Mouse (Mus musculus): Measurements from ENCODE around the gene Gusb. TPM values are rescaled to one million over a fixed set of nuclear protein-coding genes. Genes with fewer than 3 reads are reported as not detected.

Gusb gene
- total RNA-seq, 4 experiments from 2014 or later, result 11.2 to 60.7 (median 28.9) TPM

DNA sequence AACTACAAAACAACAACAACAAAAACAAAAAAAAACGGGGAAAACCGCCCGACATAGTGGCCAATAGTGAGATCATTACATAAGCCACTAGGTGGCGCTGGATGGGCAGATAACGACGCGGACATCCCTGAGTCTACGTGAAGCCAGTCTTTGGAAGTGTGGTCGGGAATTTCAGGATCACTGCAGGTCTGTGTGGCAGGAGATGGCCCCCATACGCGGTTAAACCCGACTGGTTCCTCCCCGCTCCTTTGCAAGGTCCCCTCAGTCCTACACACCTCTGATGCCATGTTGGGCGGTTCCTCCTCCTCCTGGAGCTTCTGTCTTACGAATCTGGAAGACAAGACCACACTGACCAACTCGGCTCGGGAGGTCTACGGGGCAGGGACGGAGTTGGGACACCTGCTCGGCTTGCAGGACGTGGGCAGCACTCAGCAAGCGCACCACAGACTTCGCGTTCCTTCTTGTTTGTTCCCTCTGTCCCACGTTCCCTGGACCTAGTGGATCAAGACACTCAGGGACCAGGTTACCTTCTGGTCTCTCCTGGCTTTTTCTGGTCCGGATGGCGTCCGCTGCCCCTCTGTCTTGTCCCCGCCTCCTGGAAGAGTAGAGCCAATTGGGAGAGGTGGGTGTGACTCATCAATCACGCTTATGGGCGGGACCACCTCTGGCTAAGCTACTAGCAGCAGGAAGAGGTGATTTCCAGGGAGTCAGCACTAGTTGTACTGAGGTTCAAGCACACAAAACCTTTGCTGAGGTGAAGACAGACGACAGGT, 21.1 kb upstream of the Gusb start:
- peak; percentile 67 to 70 for DNase-seq (ENCODE audit: low spot score in 2 of 2)

DNA sequence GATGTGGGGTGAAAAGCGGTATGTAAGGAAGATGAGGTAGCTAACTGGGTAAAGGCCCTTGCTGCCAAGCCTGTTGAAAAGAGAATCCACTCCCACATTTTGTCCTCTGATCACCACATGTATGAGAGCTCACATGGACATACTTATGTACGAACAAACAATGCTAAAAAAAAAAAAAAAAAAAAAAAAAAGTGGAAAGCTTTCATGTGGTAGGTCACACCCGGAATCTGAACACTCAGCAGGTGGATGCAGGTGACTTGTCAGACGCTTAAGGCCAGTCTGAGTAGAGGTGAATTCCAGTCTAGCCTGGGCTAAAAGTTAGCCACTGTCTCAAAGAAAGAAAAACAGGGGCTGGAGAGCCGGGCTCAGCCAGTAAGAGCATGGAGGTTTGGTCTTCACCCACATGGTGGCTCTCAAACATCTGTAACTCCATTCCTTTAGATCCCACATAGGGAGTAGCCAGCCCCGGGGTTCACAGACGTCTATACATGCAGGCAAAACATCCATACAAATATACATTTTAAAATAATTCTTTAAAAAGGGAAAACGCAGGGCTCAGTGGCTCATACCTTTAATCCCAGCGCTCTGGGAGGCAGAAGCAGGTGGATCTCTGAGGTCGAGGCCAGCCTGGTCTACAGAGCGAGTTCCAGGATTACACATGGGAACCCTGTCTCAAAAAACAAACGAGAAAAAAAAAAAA, 20.4 kb upstream of the Gusb start:
- no peak for DNase-seq (ENCODE audit: low spot score in 2 of 2)

DNA sequence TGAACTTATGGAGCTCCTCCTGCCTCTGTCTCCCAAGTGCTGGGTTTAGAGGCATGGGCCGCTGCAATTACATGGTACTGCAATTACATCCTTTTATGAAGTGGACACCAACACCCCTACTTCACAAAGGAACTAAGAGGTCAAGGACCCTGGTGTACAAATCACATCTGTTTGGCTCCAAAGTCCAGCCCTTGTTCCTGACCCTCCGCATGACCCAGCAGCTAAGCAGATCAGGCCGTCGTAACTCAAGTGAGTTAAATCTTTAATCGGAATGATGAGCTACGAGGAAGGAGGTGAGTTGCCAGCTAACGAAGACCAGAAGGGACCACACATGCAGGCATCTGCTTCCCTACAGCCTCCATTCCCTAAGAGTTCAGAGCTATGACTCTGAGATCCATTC, 19.5 kb upstream of the Gusb start:
- no peak for DNase-seq (ENCODE audit: low spot score in 2 of 2)

DNA sequence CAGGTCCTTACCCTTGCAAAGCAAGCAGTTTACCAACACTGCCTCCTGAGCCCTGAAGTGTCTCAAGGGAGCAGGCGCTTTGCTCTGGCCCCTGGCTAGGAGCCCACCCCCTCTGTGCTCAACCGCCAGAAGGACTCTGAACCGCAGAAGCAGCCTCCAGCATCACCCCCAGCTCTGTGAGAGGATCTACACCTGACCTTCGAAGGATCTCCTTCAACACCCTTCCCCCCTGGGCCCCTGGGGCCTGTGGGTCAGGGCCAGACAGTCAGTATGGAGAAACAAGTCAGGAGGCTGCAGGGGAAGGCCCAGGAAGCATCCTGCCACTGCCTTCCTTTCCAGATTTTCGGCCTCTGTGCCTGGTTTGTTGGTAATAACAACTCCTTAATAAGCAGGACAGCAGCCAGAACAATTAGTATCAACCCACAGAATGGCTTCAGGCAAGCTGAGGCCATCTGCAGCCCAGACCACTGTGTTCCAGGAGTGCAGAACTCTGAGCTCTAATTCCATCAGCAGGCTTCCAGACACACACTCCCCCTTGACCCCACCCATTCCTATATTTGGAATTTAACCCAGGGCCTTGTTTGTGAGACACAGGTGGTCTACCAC, 18.6 kb upstream of the Gusb start:
- no peak for DNase-seq (ENCODE audit: low spot score in 2 of 2)

DNA sequence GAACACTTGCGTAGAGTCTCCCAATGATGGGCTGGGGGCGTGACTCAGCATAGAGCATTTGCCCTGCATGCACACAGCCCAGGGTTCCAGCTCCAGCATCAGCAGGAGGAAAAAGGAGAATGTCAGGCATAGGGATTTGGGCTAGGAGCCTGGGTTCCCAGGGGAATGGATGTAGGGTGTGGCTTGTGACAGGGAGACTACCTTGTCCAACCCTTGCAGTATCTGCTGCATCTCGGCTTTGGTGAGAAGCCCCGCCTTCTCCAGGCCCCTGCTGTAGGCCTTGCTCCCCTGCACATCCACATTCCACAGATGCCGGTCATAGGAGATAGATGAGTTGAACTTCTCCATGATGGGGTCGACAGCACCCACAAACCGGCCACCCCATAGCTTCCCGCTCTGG, 16.6 kb upstream of the Gusb start:
- DNase-seq (ENCODE audit: low spot score in 2 of 2), result no peak

DNA sequence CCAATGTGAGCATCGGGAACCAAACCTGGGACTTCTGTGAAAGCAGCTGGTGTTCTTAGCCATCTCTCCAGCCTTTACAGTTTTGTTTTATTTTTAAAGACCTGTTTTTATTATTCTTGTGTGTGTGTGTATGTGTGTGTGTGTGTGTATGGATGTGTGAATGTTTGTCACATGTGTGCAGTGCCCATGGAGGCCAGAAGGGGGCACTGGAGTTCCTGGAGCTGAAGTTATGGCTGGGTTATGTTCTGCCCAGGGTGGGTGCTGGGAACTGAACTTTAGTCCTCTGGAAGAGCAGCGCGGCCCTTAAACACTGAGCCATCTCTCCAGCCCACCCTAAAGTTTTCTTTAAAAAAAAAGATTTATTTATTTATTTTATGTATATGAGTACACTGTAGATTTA, 12.3 kb upstream of the Gusb start:
- DNase-seq (ENCODE audit: low spot score in 2 of 2), result no peak

DNA sequence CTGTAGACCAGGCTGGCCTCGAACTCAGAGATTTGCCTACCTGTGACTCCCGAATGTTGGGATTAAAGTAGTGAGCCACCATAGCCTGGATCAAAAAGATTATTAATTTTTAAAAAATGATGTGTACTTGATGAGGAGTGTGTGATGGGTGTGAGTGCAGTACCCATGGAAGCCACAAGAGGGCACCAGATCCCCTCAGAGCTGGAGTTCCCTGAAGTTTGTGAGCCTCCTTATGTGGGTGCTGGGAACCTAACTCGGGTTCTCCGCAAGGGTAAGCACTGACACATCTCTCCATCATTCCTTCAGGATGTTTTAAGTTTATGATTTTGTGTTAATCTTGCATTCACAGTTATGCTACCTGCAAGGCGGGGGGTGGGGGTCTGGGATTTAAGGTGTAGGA, 8.1 kb upstream of the Gusb start:
- DNase-seq (ENCODE audit: low spot score in 2 of 2), result no peak

DNA sequence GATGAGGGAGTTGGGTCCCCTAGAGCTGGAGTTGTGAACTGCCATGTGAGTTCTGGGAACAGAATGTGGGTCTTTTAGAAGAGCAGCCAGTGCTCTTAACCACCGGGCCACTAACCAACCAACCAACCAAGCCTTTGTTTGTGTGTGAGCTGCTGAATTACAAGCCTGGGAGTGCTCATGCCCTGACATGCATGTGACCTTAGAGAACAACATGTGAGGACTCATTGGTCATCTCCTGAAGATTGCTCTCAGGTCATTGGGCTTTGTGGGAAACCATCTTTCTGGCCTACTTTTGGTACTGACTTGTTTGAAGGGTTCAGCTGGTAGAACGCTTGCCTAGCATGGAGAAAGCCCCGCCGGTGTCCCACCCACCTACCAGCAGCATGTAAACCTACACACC, 6.9 kb upstream of the Gusb start:
- DNase-seq (ENCODE audit: low spot score in 2 of 2), result no peak

DNA sequence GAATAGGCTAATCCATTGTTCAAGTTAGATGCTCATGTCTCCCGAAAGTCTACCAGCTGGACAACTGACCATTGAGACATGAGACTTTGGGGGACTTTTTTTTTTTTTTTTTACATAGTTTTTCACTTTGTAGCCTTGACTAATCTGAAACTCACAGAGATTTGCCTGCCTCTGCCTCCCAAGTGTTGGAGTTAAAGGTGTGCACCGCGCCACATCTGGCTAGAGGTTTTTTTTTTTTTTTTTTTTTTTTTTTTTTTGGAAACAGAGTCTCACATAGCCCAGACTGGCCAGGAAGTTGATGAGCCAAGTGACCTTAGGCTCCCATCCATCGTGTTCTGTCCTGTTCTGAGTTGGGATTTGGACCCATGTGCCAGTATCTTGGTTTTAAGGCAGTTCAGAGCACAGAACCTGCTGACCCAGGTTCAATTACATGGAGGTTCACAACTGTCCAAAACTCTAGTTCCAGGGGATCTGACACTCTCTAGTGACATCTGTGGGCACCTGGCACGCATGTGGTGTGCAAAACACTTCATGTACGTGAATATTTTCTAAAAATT, 5.3 kb upstream of the Gusb start:
- DNase-seq (ENCODE audit: low spot score in 2 of 2), result no peak

DNA sequence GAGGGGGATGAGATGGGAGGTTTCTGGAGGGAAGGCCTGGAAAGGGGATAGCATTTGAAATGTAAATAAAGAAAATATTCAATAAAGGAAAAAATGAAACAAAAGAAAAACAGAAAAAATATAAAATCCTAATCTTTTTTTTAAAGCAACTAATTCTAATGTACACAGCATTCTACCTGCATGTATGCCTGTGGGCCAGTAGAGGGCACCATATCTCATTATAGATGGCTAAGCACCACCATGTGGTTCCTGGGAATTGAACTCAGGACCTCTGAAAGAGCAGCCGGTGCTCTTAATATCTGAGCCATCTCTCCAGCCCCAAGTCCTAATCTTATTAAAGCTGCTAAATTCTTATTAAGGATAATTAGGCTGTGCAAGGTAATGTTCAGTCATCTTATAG, 4.5 kb upstream of the Gusb start:
- no peak for DNase-seq (ENCODE audit: low spot score in 2 of 2)

DNA sequence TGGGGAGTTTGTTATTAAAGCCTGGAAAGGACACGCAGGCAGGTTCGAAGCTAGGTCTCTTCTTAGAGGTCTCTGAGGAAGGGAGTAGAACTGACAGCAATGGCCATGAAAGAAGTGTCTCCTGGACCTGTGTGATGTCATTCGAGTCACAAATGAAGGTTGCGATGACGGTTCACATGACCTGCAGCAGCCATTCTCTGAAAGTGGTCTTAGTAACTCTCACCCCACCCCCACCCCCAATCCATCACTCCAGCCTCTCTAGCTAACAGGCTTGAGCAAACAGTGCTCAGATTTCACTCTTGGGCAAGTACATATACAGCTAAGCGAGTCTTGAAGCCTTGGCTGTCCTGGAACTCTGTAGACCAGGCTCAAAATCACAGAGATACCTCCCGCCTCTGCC, 380 bp upstream of the Gusb start:
- no peak for DNase-seq (ENCODE audit: low spot score in 2 of 2)

DNA sequence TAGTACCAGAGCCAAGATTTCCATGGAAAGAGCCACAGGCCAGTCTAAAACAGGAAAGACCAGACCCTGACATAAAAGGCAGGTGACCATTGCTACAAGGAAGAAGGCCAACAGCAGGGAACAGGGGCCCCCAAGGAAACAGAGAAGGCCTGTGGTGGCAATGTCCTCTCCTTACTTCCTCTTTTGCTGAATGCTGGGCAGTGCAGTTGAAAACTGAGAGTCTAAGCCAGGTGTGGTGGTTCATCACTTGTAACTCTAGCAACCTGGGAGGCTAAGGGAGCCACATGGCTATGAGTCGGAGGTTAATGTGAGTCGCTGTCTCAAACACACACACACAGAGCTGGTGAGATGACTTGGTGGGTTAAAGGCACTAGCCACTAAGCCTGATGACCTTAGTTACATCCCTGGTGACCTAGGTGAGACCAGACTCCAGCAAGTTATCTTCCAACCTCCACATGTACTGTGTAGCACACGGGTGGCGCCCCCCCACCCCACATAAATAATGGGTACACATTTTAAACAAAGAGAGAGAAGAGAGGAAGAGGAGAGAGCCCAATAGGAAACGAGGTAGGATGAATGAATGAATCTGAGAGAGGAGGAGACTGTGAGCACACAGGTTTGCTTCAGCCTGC, 1.4 kb downstream of the Gusb start:
- DNase-seq (ENCODE audit: low spot score in 2 of 2), result no peak

DNA sequence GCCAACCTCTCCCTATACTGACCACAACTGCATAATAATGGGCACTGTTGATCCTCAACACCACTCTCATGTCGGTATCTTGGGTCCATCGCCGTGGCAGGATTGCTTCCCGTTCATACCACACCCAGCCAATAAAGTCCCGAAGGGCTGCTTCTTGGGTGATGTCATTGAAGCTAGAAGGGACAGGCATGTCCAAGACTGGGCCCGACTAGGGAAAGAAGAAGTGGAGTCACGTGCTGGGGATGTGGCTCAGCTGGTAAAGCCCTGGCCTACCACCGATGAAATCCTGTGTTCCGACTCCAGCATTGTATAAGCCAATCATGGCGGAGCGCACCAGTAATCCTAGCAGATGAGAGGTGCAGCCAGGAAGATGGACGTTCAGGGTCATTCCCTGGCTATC, 2.1 kb downstream of the Gusb start:
- no peak for DNase-seq (ENCODE audit: low spot score in 2 of 2)

DNA sequence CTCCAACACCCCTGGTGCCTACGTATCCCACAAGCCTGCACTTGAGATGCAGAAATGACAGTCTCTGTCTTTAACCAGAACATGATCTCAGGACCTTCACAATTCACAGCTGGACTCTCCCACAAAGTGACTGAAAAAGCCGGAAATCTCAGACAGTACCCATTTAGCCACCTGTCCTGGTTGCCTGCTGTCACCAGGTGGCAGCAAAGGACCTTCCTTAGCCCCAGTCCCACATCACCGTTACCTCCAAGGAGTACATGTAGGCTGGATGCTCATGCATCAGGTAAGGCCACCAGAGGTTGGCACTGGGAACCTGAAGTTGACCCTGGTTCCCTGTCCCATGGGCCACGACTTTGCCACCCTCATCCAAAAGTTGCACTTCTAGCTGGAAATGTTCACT, 3.8 kb downstream of the Gusb start:
- DNase-seq (ENCODE audit: low spot score in 2 of 2), result peak; percentile 29 to 41

DNA sequence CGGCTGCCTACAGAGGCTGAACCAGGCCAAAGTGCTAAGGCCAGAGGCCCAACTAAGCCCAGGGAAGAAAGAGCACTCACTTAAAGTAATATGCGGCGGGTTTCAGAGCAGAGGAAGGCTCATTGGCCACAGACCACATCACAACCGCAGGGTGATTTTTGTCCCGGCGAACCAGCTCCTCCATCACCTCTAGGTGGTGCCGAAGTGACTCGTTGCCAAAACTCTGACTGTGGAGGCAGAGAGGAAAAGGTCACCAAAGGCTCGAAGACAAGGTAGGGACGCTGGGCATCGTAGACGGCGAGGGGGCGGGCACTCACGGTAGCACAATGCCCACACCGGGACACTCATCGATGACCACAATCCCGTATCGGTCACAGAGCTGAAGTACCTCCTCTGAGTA, 5.1 kb downstream of the Gusb start:
- DNase-seq (ENCODE audit: low spot score in 2 of 2), result no peak

DNA sequence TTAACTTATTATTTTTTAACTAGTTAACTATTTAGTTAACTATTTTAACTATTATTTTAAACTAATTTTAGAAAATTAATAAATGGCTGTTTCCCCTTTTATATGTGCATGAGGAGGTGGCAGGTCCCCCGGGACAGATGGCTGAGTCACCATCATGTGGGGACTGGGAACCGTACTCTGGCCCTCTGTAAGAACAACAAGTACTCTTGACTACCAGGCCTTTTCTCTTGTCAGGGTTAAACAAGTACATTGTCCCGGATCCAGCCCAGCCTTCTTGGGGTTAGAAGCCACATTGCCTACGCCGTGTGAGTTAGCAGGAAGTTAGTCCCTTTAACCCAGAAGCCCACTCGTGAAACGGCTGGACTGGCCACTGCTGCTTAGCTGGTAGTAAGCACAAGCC, 7.9 kb downstream of the Gusb start:
- DNase-seq (ENCODE audit: low spot score in 2 of 2), result no peak

DNA sequence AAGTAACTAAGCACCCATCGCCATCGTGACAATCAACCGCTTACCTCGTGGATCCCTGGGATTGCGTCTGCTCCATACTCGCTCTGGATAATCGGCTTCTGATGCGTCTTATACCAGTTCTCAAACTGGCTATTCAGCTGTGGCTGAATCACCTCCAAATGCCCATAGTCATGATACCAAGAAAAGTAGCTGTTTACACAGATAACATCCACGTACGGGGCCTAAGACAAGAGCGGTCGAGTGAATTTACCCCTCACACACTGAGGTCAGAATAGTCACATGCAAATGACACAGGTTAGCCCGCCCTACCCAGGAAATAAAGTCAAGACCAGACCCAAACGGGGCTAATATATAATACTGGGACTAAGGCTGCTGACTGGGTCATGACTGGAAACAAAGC, 9.5 kb downstream of the Gusb start:
- DNase-seq (ENCODE audit: low spot score in 2 of 2), result no peak

DNA sequence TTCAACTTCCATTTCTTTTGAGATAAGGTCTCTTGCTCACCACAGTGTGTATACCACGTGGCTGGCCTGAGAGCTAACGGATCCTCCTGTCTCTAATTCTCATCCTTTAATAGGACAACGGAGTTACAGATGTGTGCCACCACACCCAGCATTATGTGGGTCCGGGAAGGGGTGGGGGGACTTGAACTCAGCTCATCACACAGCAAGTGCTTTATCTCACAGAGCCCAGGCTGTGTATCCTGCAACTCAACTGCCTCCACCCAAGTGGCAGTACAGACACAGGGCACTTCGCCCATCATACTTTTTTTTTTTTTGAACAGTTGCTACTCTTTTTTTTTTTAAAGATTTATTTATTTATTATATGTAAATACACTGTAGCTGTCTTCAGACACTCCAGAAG, 11.0 kb downstream of the Gusb start:
- DNase-seq (ENCODE audit: low spot score in 2 of 2), result no peak

DNA sequence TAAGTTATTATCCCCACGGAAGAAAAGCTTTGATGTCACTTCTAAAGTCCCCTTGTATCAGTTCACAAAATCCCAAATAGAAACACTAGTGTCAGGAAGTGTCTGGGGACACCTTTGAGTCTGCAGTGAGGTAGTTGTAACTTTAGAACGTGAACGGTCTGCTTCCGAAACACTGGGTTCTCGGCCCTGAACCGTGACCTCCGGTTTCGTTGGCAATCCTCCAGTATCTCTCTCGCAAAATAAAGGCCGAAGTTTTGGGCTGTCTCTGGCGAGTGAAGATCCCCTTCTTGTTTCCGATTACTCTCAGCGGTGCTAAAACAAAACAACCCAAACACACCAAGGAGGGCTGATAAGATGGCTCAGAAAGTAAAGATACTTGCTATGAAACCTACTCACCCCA, 13.5 kb downstream of the Gusb start:
- no peak for DNase-seq (ENCODE audit: low spot score in 2 of 2)

DNA sequence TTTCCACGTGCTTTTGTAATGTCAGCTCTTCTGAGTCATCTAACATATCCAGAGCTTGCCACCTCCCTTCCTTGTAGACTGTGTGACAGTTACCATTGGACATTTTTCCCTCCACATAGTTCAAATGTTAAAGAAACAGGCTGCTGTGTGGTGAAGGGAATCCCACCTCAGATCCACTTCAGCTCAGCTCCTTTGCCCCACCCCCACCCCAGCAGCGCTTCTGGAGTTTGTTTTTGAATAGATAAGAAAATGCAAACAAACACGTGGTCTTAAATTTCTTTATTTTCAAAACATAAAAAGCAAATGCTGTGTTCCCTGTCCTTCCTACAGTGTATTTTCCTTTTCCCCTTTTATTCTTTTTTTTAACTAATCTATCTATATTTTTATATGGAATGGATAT, 22.6 kb downstream of the Gusb start:
- no peak for DNase-seq (ENCODE audit: low spot score in 2 of 2)

DNA sequence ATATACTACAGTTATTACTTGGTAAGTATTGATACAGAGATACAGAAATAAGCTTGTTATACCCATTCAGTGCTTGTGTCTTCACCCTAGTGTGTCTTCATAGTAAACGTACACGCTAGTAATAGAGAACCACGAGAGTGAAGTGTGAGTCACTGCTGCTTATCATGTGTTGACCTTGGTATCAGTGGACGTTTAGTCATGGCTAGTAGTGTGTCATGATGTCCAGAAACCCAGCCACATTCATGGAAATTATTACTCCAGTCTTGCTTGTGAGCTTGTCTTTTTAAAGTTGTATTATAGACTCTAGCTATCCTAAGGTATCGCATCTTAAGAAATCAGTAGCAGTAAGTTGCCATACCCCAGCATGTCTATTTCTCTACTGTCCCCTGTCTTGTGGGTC, 24.2 kb downstream of the Gusb start:
- DNase-seq (ENCODE audit: low spot score in 2 of 2), result no peak

DNA sequence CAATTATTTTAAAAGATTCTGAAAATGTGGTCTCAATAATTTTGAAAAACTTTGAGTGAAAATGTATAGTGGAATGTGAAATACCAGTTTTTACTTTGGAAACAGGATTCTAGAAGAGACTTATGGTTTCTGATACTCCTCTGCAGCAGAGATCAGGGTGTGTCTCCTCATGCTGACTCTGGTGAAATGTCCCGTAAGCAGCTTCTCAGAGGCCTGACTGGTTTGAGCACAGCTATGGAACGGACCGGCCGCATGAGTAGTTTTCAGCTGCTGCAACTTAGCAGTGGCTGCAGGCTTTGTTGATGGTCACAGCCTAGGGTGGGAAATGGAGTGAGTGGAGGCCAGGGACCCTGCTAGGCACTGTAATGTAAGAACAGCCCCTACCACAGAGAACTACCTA, 25.1 kb downstream of the Gusb start:
- DNase-seq (ENCODE audit: low spot score in 2 of 2), result no peak
